Mouse (Mus musculus): ENCODE data around the gene Nop16. TPM values are rescaled to one million over a fixed set of nuclear protein-coding genes. Genes with fewer than 3 reads are reported as not detected.

Nop16 gene
- polyA plus RNA-seq, 3 experiments from 2014 or later, result 53.6 to 63.9 (median 55.8) TPM

- no peak for ATAC-seq
Observed at GRCm38 (mm10) chr13:54559656-54560055, 30.2 kb downstream of the Nop16 start.

DNA sequence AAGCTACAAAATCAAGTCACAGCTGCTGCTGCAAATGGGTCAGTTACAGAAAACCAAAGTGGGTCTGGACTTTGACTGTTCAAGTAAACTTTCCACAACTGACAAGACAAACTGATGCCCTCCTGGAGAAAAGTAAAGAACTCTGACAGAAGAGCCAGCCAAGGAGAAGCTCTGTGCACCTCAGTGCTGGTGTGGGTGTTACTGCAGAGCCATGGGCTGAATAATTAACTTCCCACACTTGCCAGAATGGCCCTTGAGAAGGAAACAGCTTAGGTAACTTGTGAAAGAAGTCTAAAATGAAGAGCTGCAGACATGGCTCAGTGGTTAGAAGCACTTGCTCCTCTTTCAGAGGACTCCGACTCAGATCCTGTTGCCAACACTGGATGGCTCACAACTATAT, 32.2 kb downstream of the Nop16 start:
- no peak for ATAC-seq

- ATAC-seq, result no peak
Observed at GRCm38 (mm10) chr13:54556796-54557195, 33.1 kb downstream of the Nop16 start.

GRCm38 (mm10) chr13:54556176-54556575, 33.7 kb downstream of the Nop16 start:
- no peak for ATAC-seq

DNA sequence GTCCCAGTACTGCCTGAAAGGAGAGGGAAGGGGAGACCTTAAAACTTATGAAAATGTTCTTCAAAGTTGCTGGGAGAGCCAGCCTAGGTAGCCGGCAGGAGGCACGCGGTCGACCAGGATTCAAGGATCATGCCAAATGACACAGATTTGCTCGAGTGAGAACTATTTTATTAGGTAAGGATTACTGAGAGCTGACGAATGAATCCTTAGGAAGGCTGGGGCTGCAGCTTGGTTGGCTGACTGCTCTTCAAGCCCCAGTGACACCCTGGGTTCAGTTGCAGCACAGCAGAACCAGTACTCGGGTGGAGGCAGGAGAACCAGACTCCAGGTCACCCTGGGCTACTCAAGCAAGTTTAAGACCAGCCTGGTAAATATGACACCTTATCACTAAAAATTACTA, 41.9 kb downstream of the Nop16 start:
- no peak for ATAC-seq

Other genes with a start within 250 kb of the Nop16 start
- not detected for gene Cplx2, start 218.7 kb downstream of the Nop16 start, polyA plus RNA-seq (2017; shearing (Covaris generic))
- gene Thoc3, start 121.2 kb downstream of the Nop16 start, polyA plus RNA-seq (2017; shearing (Covaris generic)), result 10 to 100 TPM; 26.8 to 33.5 (median 32.7) TPM
- gene Simc1, start 86.3 kb downstream of the Nop16 start, polyA plus RNA-seq (2017; shearing (Covaris generic)), result 10 to 100 TPM in 2 of 3 experiments, 1 to 10 TPM in 1; 4.9 to 10.6 (median 10.0) TPM
- 10 to 100 TPM; 63.9 to 72.0 (median 71.8) TPM for gene 4833439L19Rik, start 24.7 kb downstream of the Nop16 start, polyA plus RNA-seq (2017; shearing (Covaris generic))
- 1 to 10 TPM; 4.2 to 9.1 (median 4.2) TPM for gene Arl10, start 15.1 kb downstream of the Nop16 start, polyA plus RNA-seq (2017; shearing (Covaris generic))
- 100 to 1,000 TPM; 101 to 139 (median 122) TPM for gene Higd2a, start 117 bp upstream of the Nop16 start, polyA plus RNA-seq (2017; shearing (Covaris generic))
- gene Cltb, start 21.3 kb upstream of the Nop16 start, polyA plus RNA-seq (2017; shearing (Covaris generic)), result 10 to 100 TPM; 10.2 to 13.8 (median 11.3) TPM
- 10 to 100 TPM; 71.0 to 88.8 (median 87.8) TPM for gene Faf2, start 31.7 kb upstream of the Nop16 start, polyA plus RNA-seq (2017; shearing (Covaris generic))
- gene Rnf44, start 103.8 kb upstream of the Nop16 start, polyA plus RNA-seq (2017; shearing (Covaris generic)), result 10 to 100 TPM; 24.3 to 29.6 (median 28.6) TPM
- not detected for gene Cdhr2, start 111.4 kb upstream of the Nop16 start, polyA plus RNA-seq (2017; shearing (Covaris generic))
- gene Gprin1, start 159.8 kb upstream of the Nop16 start, polyA plus RNA-seq (2017; shearing (Covaris generic)), result not detected
- 1 to 10 TPM in 1 of 3 experiments, under 1 TPM in 1, not detected in 1; 0.87 to 2.3 TPM for gene Sncb, start 176.5 kb upstream of the Nop16 start, polyA plus RNA-seq (2017; shearing (Covaris generic))
- not detected for gene Eif4e1b, start 193.9 kb upstream of the Nop16 start, polyA plus RNA-seq (2017; shearing (Covaris generic))
- gene Tspan17, start 199.3 kb upstream of the Nop16 start, polyA plus RNA-seq (2017; shearing (Covaris generic)), result 1 to 10 TPM; 1.5 to 6.7 (median 2.2) TPM